20 mouse cellular contexts compared by ENCODE assay signal in the genomic region with DNA sequence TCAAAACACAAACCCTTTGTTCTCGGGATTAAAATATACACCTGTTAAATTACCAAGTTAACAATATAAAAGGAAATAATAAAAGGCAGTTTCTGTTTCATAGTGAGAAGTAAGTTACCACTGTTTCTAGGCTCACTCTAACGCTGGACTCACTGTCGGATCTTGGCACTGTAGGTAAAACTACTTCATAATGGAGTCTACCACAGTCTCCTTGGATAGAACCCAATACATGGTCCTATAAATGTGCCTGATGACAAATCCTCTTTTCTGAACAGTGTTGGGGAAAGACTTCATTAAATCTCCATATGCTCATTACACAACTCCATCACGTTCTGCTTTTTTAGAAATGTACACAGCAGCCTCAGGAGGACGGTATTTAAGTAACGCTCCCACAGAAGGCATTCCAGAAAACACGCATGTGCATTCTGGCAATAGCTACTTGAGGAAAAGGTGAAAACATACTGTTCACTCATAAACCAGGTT.
DNase-seq lines count a peak whose midpoint lies in the region; ATAC-seq lines count a peak whose summit lies in the region.
"Had no signal": no experiment of that assay in that cellular context is flagged by ENCODE, and none has a peak within 500 bp of the region (broad histone marks: within the 10 kb centered on the region; RNA-seq: fewer than 3 reads in every experiment).

No protein-coding gene starts in this region.

- DNase-seq in frontal cortex, postnatal 10 days (ENCODE audit: low spot score in 2 of 2), result no peak
- DNase-seq in brain, adult 2 months (ENCODE audit: low read depth, low spot score), result peak; percentile 69
- DNase-seq in telencephalon, adult 2 months (ENCODE audit: low read depth, low spot score), result peak; percentile 72
- DNase-seq in thymus, adult 18-20 months, result no peak
- DNase-seq: adrenal gland, adult 8-10 months; adrenal gland, postnatal 14 days; adrenal gland, postnatal 36 days; B cell, adult 2 months; cerebellum, adult 11-12 months; cerebellum, adult 2 months; cerebellum, adult 9-10 months; cerebellum, postnatal 10 days; cerebellum, postnatal 25 days; forebrain, postnatal 0 days had no signal

- ATAC-seq in frontal cortex, adult (ENCODE audit: low TSS enrichment), result peak; percentile 91
- ATAC-seq: activated CD4-positive, CD25-positive, alpha-beta regulatory T cell, adult 4 months; CD4-positive, CD25-positive, alpha-beta regulatory T cell, adult 4 months; forebrain, embryonic 13.5 days; forebrain, embryonic 15.5 days; forebrain, postnatal 0 days; Patski had no signal

Comparison
In these comparisons a context has a peak if more than half of its experiments do, and no peak if none do; other contexts are left out.
1. DNase-seq: peak in brain, adult 2 months (single experiment) and telencephalon, adult 2 months (single experiment); none in frontal cortex, postnatal 10 days (0 of 2) and thymus, adult 18-20 months (0 of 2).